Mouse (Mus musculus) urinary bladder, postnatal 14 days (tissue): Measurements from ENCODE around the gene Tmprss15.

Source experiments
- DNase-seq: peaks from one replicate; pipeline ENCODE4 v3.0.0; 2021; ENCODE audit warnings: low spot score

The Tmprss15 gene

DNA sequence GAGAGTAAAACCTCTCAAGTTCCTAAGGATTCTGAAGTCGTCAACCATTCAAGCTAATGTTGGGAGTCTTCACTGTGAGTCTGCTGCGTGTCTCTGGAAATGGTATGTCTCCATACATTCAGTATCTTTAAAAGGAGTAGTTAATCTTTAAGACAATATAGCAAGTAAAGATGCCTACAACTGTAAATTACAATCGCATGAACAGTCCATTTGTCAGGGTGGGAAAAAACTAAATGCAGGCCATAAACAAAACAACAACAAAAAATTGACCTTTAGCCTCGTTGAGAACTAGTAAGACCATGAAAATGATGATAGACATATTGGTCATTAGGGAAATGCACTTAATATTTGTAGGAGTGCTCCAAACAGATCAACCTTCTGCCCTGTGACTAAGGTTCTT lies at the start of gene Tmprss15:
Tmprss15 (minus strand) TSS at position 101 of the 400 bp plus-strand sequence.
- DNase-seq = no peak

GRCm38 (mm10) chr16:79114879-79115278 lies 24.0 kb upstream of the Tmprss15 start:
- no peak for DNase-seq

- DNase-seq = no peak
Observed at GRCm38 (mm10) chr16:79109516-79109915, 18.6 kb upstream of the Tmprss15 start.

- DNase-seq = no peak
Observed at GRCm38 (mm10) chr16:79108969-79109368, 18.1 kb upstream of the Tmprss15 start.

DNA sequence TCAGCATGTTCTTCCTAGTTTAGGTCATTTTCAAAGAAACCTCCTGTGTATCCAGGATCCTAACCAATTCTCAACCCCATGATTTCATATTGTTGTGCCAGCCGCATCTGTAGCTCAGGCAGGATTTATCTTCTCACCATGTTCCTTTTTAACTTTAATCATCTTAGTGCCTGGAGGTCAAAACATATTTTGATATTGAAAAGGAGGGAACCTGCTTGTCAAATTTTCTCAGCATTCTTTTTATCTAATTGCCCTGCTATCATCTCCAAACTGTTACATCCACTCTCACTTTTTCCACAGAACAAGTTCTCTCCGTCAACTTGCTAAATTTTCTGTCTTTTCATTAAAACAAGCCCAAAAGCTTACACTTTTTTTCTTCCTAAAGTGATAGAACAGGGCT lies 9.4 kb upstream of the Tmprss15 start:
- DNase-seq = no peak

DNA sequence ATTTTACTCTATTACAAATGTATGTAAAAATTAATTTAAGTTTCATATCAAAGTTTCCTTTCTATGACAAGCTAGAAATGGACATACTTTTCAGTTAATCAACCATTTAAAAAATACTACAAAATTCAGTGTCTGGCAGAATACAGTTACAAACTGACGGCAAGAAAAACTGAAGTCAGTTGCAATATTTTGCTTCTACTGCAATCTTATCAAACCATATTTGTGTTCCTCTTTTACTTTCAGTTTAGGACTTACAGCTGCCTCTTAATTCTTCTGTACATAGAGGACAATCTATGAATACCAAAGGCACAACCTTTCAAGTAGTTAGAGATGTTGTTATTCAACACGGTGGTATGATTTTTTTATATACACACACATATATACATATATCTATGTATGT lies 7.4 kb upstream of the Tmprss15 start:
- DNase-seq = no peak

DNA sequence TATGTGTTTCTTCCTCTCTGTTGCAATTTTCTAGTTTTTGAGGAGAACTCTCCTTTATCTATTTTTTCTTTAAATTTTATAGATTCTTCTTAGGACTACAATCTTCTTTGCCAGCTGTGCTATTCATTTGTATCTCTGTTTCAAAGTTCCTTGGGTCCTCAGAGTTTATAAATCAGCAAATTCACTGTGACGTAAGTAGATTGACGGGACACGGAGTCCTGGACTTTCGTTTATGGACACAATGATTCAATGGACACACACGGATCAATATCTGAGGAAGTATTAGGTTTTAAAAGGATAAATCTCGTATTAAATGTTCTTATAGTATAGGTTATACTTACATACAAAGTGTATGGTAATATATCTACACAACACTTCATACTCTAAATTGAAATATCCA lies 4.3 kb downstream of the Tmprss15 start:
- DNase-seq = no peak

DNA sequence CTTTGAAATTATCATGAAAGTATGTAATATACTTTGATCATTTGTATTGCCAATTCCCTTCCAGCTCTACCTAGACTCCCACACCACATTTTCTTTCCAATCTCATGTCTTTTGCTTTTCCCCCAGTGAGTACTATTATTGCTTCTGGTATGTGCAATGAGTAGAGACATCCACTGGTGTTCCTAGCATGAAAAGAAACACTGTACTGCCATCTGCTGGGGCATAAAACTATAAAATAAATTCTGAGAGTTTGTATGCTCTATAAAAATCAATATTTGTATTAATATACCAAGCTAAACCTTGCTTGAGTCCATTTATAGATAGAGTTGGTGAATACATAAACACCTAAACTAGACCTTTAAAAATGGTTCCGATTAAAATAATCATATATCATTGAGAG lies 27.0 kb downstream of the Tmprss15 start:
- DNase-seq = no peak

- DNase-seq = peak; percentile 16
Observed at GRCm38 (mm10) chr16:79058775-79059558, 31.9 kb downstream of the Tmprss15 start.

DNA sequence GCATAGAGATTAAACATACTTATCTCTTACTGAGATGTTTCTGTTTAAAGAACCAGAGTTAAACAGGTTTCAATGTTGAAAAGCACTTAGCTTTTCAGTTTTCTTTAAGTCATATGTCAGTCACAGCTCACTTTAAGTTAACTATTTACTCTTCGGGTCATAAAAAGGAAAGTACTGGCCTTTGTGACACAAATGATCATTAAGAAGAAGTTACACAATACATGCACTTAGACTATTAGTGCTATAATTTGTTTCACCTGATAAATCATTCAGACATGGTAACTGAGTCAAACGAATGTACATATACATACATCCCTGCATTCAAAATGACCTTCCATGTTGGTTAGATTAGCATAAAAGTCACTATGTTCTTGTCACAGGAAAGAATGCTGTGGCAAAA lies 58.3 kb downstream of the Tmprss15 start:
- no peak for DNase-seq

DNA sequence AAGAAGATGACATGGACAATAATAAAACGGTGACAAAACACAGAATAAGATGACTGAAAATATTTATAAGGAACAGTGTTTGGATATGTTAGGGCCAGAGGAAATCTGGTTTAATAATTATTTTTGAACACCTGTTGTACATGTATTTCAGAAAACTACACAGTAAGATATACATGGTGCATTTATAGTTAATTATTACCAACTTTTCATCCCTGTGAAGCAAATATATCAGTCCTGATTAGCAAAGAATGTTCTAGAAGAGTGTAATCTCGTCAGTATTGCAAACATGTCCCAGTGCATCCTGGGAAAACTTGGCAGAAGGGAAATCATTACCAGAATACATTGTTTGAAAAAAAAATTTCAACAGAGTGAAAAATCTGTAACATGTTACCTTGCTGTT lies 88.1 kb downstream of the Tmprss15 start:
- DNase-seq = no peak

GRCm38 (mm10) chr16:79001679-79002078 lies 89.2 kb downstream of the Tmprss15 start:
- no peak for DNase-seq

GRCm38 (mm10) chr16:78976384-78976783 lies 114.5 kb downstream of the Tmprss15 start:
- DNase-seq = no peak

GRCm38 (mm10) chr16:78974099-78974498 lies 116.8 kb downstream of the Tmprss15 start:
- DNase-seq = no peak

DNA sequence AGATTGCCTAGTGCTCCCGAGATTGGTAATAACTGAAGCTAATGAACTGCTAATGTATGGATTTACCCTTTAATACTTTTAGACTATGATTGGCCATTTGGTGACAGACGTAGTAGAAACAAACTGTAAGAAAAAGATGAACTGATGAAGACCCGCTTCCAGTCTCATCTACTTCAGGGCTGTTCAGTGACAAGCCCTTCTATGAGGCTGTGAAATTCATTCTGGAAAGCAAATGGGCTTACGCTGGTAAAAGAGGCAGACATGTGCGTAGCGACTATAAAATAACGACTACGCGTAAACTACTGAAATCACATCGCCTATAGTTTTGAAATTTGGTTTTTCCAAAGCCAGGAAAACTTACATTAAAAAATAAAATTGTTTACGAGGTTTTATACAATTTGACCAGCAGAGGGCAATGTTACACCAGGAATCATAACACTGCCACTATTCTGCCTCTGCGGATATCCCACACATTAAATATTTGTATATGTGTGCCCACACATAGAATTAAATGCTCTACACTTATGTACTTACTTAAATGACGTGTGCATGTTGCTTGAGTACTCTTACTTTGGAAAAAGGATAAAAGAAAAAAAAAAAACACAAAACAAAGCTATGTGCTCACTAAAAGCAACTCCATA lies 121.7 kb downstream of the Tmprss15 start:
- DNase-seq = no peak

DNA sequence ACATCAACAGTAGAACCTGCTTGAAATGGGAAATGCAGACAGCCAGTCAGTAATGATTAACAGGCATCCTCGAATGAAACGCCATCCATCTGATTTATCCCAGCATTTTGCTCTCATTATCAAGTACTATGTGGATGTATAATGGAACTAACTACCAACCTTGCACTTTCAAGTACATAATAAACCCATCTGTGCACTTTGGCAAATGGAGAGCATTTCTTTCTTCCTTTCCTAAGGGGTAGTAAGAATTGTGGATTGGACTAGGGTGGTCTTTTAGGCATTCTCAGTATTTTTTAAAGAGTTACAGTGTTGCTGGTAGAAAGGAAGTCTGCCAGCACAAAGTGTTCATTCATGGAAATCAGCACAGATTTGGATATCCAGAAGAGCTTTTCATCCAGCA lies 133.5 kb downstream of the Tmprss15 start:
- DNase-seq = no peak

GRCm38 (mm10) chr16:78950359-78950758 lies 140.5 kb downstream of the Tmprss15 start:
- DNase-seq = no peak

GRCm38 (mm10) chr16:78937755-78938154 lies 153.1 kb downstream of the Tmprss15 start:
- DNase-seq = no peak

DNA sequence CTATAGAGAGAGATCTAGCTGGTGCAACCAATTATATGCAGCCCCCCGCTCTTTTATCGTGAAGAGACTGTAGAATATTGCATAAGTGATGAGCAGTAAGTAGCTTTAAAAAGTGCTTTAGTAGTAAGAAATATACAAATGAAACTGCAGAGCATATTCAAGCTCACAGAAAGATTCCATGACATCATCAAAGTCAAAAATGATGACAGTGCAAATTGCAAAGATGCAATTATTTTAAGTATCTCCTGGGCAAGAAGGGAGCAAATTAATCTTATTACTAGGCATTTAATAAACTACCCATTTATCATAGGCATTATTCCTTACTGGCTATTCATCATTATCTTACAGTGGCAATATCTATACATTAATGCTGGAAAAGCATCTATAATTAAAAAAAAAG lies 156.6 kb downstream of the Tmprss15 start:
- no peak for DNase-seq

DNA sequence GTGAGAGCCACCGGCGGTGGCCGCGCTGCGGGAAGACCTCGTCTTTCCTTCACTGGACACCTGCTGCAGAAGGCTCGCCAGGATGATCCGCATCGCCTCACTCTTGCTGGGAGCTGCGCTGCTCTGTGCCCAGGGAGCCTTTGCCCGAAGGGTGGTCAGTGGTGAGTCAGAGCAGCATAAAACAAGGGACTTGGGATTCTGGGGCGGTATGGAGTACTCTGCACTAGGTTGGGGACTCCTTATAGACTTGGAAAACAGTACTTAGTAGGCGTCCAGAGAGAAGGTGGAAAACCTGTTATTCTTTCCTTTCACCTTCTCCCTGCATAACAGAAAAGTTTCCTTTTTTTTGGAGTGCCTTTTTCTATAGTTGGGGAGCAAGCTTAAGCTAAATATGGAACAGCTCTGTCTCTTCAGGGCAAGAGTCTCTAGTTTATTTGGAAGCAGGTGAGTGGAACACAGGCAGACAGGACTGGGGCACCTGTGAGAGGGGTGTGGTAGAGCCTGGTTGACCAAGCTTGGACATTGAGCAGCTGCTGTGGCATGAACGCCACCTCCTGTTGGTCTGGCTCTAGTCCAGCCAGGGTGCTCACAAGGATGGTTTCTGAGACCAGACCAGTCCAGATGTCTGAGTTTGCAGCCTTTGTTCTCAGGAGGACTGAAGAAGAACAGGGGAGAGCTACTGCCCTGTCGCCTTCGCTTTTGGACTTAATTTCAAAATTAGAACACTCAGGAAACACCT lies 159.4 kb downstream of the Tmprss15 start:
- DNase-seq = no peak

- DNase-seq = peak; percentile 15
Observed at GRCm38 (mm10) chr16:78930382-78931286, 160.3 kb downstream of the Tmprss15 start, which contains the start of gene Chodl. TSS of gene Chodl (plus strand) at chr16:78930948.

- no peak for DNase-seq
Observed at GRCm38 (mm10) chr16:78922644-78923043, 168.3 kb downstream of the Tmprss15 start.
